Mouse (Mus musculus) lung, embryonic 15.5 days (tissue): Measurements from ENCODE around the gene Med25. TPM values are rescaled to one million over a fixed set of nuclear protein-coding genes. Genes with fewer than 3 reads are reported as not detected.

Source experiments
- ATAC-seq: fragments of 200-750 bp; cut with Nextera tagmentation; 2 replicates; pipeline ENCODE4 v1.8.0; 2017; ENCODE audit warnings: moderate number of reproducible peaks, borderline replicate concordance; ENCODE audit not compliant: low FRiP score, low TSS enrichment; ENCODE audit errors: extremely low read depth
- H3K27ac ChIP-seq: fragments of 300-500 bp; sonication (generic); 2 replicates; pipeline ENCODE4 v1.5.1; 2015; ENCODE audit warnings: moderate library complexity, mild to moderate bottlenecking, inconsistent platforms
- H3K27me3 ChIP-seq: fragments of 300-500 bp; sonication (generic); 2 replicates; pipeline ENCODE4 v1.6.1; 2015; ENCODE audit warnings: inconsistent platforms
- H3K36me3 ChIP-seq: fragments of 300-500 bp; sonication (generic); 2 replicates; pipeline ENCODE4 v1.6.1; 2015; ENCODE audit warnings: inconsistent platforms
- H3K4me1 ChIP-seq: fragments of 300-500 bp; sonication (generic); 2 replicates; pipeline ENCODE4 v1.6.1; 2015; ENCODE audit warnings: inconsistent platforms
- H3K4me2 ChIP-seq: fragments of 300-500 bp; sonication (generic); 2 replicates; pipeline ENCODE4 v1.6.1; 2015; ENCODE audit warnings: inconsistent platforms, mild to moderate bottlenecking, moderate library complexity
- H3K4me3 ChIP-seq: fragments of 300-500 bp; sonication (generic); 2 replicates; pipeline ENCODE4 v1.5.1; 2015; ENCODE audit warnings: mild to moderate bottlenecking, inconsistent platforms
- H3K9ac ChIP-seq: fragments of 300-500 bp; sonication (generic); 2 replicates; pipeline ENCODE4 v1.6.1; 2015; ENCODE audit warnings: inconsistent platforms
- H3K9me3 ChIP-seq: fragments of 300-500 bp; sonication (generic); 2 replicates; pipeline ENCODE4 v1.6.1; 2016; ENCODE audit warnings: inconsistent platforms
- WGBS: fragments of 180-500 bp; shearing (Covaris S2); methylation state at CpG from one replicate; pipeline ENCODE4 v1.1.7; 2015; 5-methylcytosine and 5-hydroxymethylcytosine counted together
- polyA plus RNA-seq: library from polyadenylated mRNA; unstranded; fragments of >200 nt; fragmentation: Nextera tagmentation; extraction: Ambion mirVana; gene quantifications from 2 replicates; pipeline ENCODE4 v1.2.1, GENCODE M21; 2015

Med25 gene
- polyA plus RNA-seq, 1 experiment from 2014 or later: 97.7 TPM

DNA sequence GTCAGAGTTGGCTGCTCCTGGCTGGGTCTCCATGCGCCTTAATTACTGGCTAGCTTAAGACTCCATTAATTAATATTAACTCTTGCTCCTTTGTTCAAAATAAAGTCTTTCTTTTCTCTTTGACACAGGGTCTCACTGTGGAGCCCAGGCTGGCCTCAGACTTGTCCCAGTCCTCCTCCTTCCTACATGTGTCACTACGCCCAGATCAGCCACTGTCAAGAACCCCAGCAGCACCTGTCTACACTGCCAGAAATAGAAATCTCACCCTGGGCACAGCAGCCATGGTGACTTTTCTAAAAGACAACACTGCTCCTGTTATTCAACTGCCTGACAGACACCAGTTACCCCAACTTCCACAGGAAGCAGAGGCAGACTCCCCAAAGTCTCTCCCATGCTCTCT is 21.9 kb upstream of the Med25 start:
- no peak overlapping the region for H3K27ac ChIP-seq
- WGBS: 89% methylated on average over 2 of the region's 2 CpGs
- H3K4me1 ChIP-seq: peaks cover 10% of the 10 kb centered on the region
- no peak overlapping the region for H3K4me3 ChIP-seq
- no peak overlapping the region for H3K9ac ChIP-seq
- no peaks in the 10 kb centered on the region for H3K9me3 ChIP-seq
- ATAC-seq: no peak
- H3K27me3 ChIP-seq: no peaks in the 10 kb centered on the region
- peaks cover 57% of the 10 kb centered on the region for H3K36me3 ChIP-seq
- no peak overlapping the region for H3K4me2 ChIP-seq

DNA sequence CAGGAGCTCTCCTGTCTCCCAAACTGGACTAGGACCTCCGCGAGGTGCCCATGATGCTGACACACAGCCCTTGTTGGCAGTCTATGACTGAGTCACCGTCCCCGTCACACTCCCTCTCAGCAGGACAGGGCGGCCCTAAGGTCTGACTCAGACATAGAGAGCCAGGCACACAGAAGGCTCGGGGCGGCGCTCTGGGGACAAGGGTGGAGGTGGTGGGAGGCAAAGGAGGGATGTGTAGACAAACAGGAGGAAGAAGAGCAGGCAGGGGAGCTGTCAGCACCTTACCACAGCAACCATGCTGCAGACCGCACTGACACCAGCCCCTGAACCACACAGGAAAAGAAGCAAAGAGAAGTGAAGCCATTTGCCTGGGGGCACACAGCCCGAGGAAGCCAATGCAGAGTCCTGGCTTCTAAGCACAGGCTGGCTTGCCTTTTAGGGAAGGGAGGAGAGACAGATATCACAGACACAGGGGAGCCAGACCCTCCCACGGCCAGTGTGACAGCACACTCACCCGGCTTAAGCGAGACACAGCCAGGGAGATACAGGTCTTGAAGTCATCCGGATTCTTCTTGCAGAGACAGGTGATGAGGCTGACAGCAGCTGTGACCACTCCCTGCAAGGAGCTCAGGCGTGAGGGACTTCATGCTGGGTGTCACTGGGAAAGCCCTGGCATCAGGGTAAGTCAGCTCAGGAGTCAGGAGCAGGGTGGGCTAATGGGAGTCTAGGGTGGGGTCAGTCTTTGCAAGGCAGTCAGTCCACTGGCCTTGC is 16.4 kb upstream of the Med25 start:
- Histone ChIP-seq H3K27me3 (no peaks in the 10 kb centered on the region), H3K36me3 (peaks cover 88% of the 10 kb centered on the region), H3K4me1 (no peaks in the 10 kb centered on the region), H3K27ac (no peak overlapping the region), H3K9ac (no peak overlapping the region), H3K4me3 (no peak overlapping the region), H3K4me2 (no peak overlapping the region), H3K9me3 (no peaks in the 10 kb centered on the region)
- WGBS: 84% methylated on average over 15 of the region's 15 CpGs
- no peak for ATAC-seq

GRCm38 (mm10) chr7:44905430-44905829 is 12.9 kb upstream of the Med25 start:
- H3K9ac ChIP-seq: no peak overlapping the region
- H3K4me3 ChIP-seq: no peak overlapping the region
- no peak for ATAC-seq
- no peaks in the 10 kb centered on the region for H3K9me3 ChIP-seq
- H3K4me1 ChIP-seq: peaks cover 19% of the 10 kb centered on the region
- H3K36me3 ChIP-seq: peaks cover 74% of the 10 kb centered on the region
- WGBS: 90% methylated on average over 20 of the region's 20 CpGs
- no peaks in the 10 kb centered on the region for H3K27me3 ChIP-seq
- no peak overlapping the region for H3K4me2 ChIP-seq
- H3K27ac ChIP-seq: no peak overlapping the region

DNA sequence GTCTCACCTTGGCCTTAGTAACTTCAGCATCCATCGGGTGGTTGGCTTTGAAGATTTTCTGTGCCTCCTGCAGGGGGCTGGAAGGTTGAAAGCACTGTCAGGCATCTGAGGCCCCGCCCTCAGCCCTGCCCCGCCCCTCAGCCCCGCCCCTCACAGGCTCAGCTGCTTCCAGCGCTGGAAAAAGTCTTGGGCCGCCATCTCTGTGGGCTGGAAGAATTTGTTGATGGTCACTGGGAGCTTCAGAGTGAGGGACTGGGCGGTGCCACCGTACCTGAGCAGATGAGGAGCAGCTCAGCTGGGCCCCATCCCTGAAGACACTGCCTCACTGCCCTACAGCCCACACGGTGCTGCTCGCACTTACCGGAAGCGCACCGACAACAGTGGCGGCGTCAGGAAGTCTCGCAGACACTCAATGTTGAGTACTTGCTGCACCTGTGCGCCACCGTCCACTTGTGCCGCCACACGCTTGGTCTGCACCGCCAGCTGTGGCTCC is 8.8 kb upstream of the Med25 start:
- 9% methylated on average over 21 of the region's 21 CpGs for WGBS
- Histone ChIP-seq H3K9ac (peak overlapping the region; percentile 17; the same call in 1 of the 2 replicates), H3K27me3 (no peaks in the 10 kb centered on the region), H3K9me3 (no peaks in the 10 kb centered on the region), H3K4me1 (peaks cover 37% of the 10 kb centered on the region), H3K4me3 (peak overlapping the region; percentile 33), H3K36me3 (peaks cover 53% of the 10 kb centered on the region), H3K27ac (peak overlapping the region; percentile 83), H3K4me2 (peak overlapping the region; percentile 58)
- peak; percentile 33 for ATAC-seq

DNA sequence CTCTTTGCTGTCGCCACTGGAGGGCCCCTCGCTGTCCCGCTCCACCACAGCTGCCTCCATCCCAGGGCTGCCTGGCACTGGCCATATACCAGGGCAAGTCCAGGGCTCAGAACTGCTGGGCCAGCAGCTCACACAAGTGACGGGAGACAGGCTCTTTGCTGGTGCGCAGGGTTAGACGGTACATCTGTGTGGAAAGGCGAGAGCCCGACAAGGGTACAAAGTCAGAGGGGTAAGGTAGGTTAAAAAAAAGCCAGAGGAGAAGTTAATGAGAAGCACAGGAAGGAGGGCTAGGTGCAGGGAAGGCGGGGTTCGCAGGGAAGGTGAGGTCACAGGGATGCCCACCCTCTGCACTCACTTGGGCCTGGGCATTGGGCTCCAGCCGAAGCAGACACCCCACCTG is 8.1 kb upstream of the Med25 start:
- Histone ChIP-seq H3K27ac (0 out of 2 replicates have a peak overlapping the region, but pooled peaks have one; percentile 83), H3K27me3 (no peaks in the 10 kb centered on the region), H3K9me3 (no peaks in the 10 kb centered on the region), H3K36me3 (peaks cover 47% of the 10 kb centered on the region), H3K4me1 (peaks cover 37% of the 10 kb centered on the region), H3K4me3 (no peak overlapping the region; the same call in 1 of the 2 replicates), H3K9ac (no peak overlapping the region), H3K4me2 (no peak overlapping the region)
- 86% methylated on average over 11 of the region's 11 CpGs for WGBS
- no peak for ATAC-seq

- no peaks in the 10 kb centered on the region for H3K9me3 ChIP-seq
- H3K4me1 ChIP-seq: peaks cover 53% of the 10 kb centered on the region
- 28% methylated on average over 18 of the region's 19 CpGs for WGBS
- H3K9ac ChIP-seq: no peak overlapping the region
- ATAC-seq: no peak
- H3K27ac ChIP-seq: no peak overlapping the region
- H3K4me3 ChIP-seq: no peak overlapping the region
- H3K27me3 ChIP-seq: no peaks in the 10 kb centered on the region
- peaks cover 27% of the 10 kb centered on the region; the same call in 1 of the 2 replicates for H3K36me3 ChIP-seq
- H3K4me2 ChIP-seq: no peak overlapping the region
Measured at GRCm38 (mm10) chr7:44898607-44899006, 6.1 kb upstream of the Med25 start.

DNA sequence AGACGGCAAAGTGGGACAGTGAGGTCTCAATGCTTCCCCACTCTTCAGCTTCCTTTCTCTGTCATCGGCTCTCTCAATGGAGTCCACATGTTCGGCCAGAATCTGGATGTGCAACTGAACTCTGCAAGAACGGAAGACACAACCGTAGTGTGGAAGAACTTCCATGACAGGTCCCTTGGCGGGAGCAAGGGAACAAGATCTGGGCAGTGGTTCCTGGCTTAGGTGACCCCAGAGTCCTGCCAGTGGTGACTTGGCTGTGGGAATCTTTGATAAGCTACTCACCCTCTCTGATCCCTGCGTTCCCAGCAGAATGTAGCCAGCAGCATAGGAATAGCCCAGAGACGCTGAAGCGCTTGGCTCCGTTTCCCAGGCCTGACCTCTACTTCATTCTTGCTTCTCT is 4.0 kb upstream of the Med25 start:
- no peak for ATAC-seq
- H3K27ac ChIP-seq: peak overlapping the region; percentile 86
- peak overlapping the region; percentile 70 for H3K4me2 ChIP-seq
- no peaks in the 10 kb centered on the region for H3K27me3 ChIP-seq
- H3K9ac ChIP-seq: peak overlapping the region; percentile 72
- WGBS: 28% methylated on average over 10 of the region's 10 CpGs
- H3K4me1 ChIP-seq: peaks cover 51% of the 10 kb centered on the region
- H3K36me3 ChIP-seq: peaks cover 23% of the 10 kb centered on the region; the same call in 1 of the 2 replicates
- H3K4me3 ChIP-seq: peak overlapping the region; percentile 68
- H3K9me3 ChIP-seq: no peaks in the 10 kb centered on the region

DNA sequence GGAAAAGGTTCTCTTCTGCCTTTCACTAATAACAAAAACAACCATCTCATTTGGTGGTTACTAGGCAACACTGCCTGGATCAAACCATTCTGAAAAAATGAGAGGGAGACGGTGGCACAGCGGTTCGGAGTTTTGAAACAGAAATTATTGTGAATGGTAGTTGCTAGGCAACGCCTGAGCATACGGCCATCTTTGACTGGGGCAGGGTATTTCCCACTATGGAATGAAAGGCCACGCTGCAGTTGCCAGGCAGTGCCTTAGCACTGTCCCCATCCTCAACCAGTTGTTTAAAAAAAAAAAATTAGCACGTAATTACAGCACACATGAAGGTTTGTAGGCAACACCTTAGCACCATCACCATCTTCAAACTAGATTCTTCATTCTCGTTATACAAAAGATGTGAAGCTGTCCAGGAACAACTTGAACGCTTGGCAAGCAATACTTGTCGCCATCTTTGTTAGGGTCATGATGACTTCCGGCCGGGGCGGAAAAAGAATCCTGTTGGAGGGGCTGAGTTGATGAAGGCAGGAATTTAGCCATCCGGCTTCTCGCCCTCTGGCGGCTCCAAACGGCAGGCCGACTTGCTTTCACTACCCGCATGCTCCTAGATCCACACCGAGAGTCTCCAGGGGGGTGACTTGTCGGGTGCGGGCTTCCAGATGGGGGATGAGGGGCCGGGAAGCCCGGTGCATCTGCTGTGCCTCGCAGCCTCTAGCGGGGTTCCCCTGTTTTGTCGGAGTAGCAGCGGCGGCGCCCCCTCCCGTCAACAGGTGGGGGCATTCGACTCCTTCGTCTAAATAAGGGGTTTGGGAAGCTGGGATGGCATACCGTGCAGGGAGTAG is 3.3 kb upstream of the Med25 start, which contains the start of gene Fuz:
Gene Fuz, plus strand, starts transcription at position 487 of the 842 bp plus-strand sequence.
- Histone ChIP-seq H3K4me3 (peak within 1 kb of the TSS; percentile 68), H3K4me1 (peaks cover 51% of the 10 kb centered on the region), H3K27me3 (no peaks in the 10 kb centered on the region), H3K4me2 (peak within 1 kb of the TSS; percentile 70), H3K27ac (peak within 1 kb of the TSS; percentile 86), H3K9me3 (no peaks in the 10 kb centered on the region), H3K36me3 (peaks cover 21% of the 10 kb centered on the region; the same call in 1 of the 2 replicates), H3K9ac (peak within 1 kb of the TSS; percentile 72)
- under 1% methylated on average over 34 of the region's 34 CpGs for WGBS
- ATAC-seq: peak; percentile 40; the same call in 1 of the 2 replicates

GRCm38 (mm10) chr7:44895206-44895592 is 2.7 kb upstream of the Med25 start:
- H3K4me3 ChIP-seq: peak overlapping the region; percentile 68
- H3K4me1 ChIP-seq: peaks cover 56% of the 10 kb centered on the region
- H3K36me3 ChIP-seq: peaks cover 18% of the 10 kb centered on the region; the same call in 1 of the 2 replicates
- WGBS: 67% methylated on average over 7 of the region's 7 CpGs
- no peak overlapping the region for H3K9ac ChIP-seq
- peak overlapping the region; percentile 86; the same call in 1 of the 2 replicates for H3K27ac ChIP-seq
- no peak for ATAC-seq
- no peaks in the 10 kb centered on the region for H3K27me3 ChIP-seq
- H3K9me3 ChIP-seq: no peaks in the 10 kb centered on the region
- peak overlapping the region; percentile 70 for H3K4me2 ChIP-seq

GRCm38 (mm10) chr7:44894175-44894574 is 1.7 kb upstream of the Med25 start:
- Histone ChIP-seq H3K9me3 (no peaks in the 10 kb centered on the region), H3K4me2 (no peak overlapping the region), H3K27ac (peak overlapping the region; percentile 94; the same call in 1 of the 2 replicates), H3K36me3 (peaks cover 10% of the 10 kb centered on the region; the same call in 1 of the 2 replicates), H3K27me3 (no peaks in the 10 kb centered on the region), H3K4me1 (peaks cover 57% of the 10 kb centered on the region), H3K4me3 (no peak overlapping the region), H3K9ac (no peak overlapping the region)
- WGBS: 93% methylated on average over 3 of the region's 3 CpGs
- ATAC-seq: no peak

GRCm38 (mm10) chr7:44893197-44893596 is 685 bp upstream of the Med25 start:
- H3K9me3 ChIP-seq: no peaks in the 10 kb centered on the region
- no peak for ATAC-seq
- WGBS: 6% methylated on average over 8 of the region's 8 CpGs
- peak overlapping the region; percentile 15; the same call in 1 of the 2 replicates for H3K9ac ChIP-seq
- no peaks in the 10 kb centered on the region for H3K27me3 ChIP-seq
- peak overlapping the region; percentile 87 for H3K4me2 ChIP-seq
- peaks cover 56% of the 10 kb centered on the region for H3K4me1 ChIP-seq
- peaks cover 14% of the 10 kb centered on the region; the same call in 1 of the 2 replicates for H3K36me3 ChIP-seq
- peak overlapping the region; percentile 86 for H3K4me3 ChIP-seq
- H3K27ac ChIP-seq: peak overlapping the region; percentile 94
